Mouse (Mus musculus): Measurements from ENCODE around the gene Tex10. TPM values are rescaled to one million over a fixed set of nuclear protein-coding genes. Genes with fewer than 3 reads are reported as not detected.

Gene Tex10
- polyA plus RNA-seq, 1 experiment from 2014 or later, result 44.8 TPM

DNA sequence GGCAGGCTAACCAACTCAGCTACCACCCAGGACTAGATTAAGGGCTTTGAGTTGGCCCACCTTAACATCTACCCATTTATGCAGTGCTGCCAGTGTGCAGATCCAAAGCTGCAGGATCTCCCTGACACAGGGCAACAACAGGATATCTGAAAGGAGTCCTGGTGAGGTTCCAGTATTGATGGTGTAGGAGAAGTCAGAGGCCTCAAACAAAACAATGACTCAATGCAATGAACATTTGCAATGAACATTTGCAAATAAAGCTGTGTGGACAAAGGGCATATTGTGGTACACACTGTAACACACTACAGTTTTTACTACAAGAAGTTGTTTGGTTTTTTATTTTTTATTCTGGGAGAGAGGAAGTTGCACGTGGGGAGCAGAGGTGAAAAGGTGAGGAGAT is 12.2 kb downstream of the Tex10 start:
- no peak overlapping the region for H3K4me2 ChIP-seq (ENCODE audit: low read depth, low read length)
- no peak overlapping the region for H3K9ac ChIP-seq (ENCODE audit: low read length)
- WGBS, result 71% methylated on average over 1 of the region's 1 CpGs
- no peak for ATAC-seq (ENCODE audit: low read depth)
- H3K27ac ChIP-seq (ENCODE audit: low read length), result no peak overlapping the region
- no peaks in the 10 kb centered on the region for H3K4me1 ChIP-seq (replicated peaks; ENCODE audit: control insufficient read depth, insufficient read depth, low read length)
- H3K27me3 ChIP-seq (ENCODE audit: control insufficient read depth, insufficient read depth, low read depth, low read length), result no peaks in the 10 kb centered on the region
- no peaks in the 10 kb centered on the region for H3K9me3 ChIP-seq (ENCODE audit: control insufficient read depth, low read length)
- no peak overlapping the region for H3K4me3 ChIP-seq (ENCODE audit: low read length)
- H3K36me3 ChIP-seq (ENCODE audit: control insufficient read depth, insufficient read depth, low read length), result peaks cover 18% of the 10 kb centered on the region

GRCm38 (mm10) chr4:48458436-48458835 is 14.8 kb downstream of the Tex10 start:
- H3K27ac ChIP-seq (ENCODE audit: low read length), result no peak overlapping the region
- H3K9ac ChIP-seq (ENCODE audit: low read length), result no peak overlapping the region
- H3K27me3 ChIP-seq (ENCODE audit: control insufficient read depth, insufficient read depth, low read depth, low read length), result no peaks in the 10 kb centered on the region
- H3K36me3 ChIP-seq (ENCODE audit: control insufficient read depth, insufficient read depth, low read length), result peaks cover 29% of the 10 kb centered on the region
- H3K4me2 ChIP-seq (ENCODE audit: low read depth, low read length), result no peak overlapping the region
- no peaks in the 10 kb centered on the region for H3K9me3 ChIP-seq (ENCODE audit: control insufficient read depth, low read length)
- no peak for ATAC-seq (ENCODE audit: low read depth)
- no peaks in the 10 kb centered on the region for H3K4me1 ChIP-seq (replicated peaks; ENCODE audit: control insufficient read depth, insufficient read depth, low read length)
- 88% methylated on average over 6 of the region's 6 CpGs for WGBS
- no peak overlapping the region for H3K4me3 ChIP-seq (ENCODE audit: low read length)

DNA sequence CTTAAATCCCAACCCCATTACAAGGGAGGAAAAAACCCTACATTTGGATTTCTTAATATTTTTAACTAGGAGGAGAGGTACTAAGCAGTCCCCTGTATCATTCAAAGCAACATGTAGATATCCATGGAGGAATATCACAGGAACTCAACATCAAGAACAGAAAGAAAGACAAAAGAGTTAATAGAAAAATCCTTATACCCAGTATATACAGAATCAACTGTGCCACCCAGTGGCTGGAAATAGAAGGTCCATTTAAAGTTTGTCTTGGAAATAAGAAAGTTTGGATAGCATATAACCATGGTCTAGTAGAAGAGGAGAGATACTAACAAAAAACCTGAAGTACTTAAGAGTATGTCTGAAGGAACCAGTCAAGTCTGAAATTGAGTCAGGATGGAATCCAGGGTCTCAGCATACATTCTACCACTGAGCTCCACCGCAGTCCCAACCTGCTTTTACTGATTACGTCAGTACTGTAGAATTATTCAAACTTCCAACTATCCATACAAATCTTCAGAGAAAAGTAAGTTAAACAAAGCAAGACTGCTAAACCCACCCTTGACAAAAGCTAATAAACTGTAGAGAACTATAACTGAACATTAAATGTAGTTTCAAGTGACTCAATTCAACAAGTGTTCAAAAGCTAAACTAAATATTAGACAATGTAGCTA is 19.0 kb downstream of the Tex10 start:
- 71% methylated on average over 2 of the region's 2 CpGs for WGBS
- ATAC-seq (ENCODE audit: low read depth), result peak; percentile 67
- Histone ChIP-seq H3K4me1 (replicated peaks; ENCODE audit: control insufficient read depth, insufficient read depth, low read length) (no peaks in the 10 kb centered on the region), H3K27ac (ENCODE audit: low read length) (no peak overlapping the region), H3K27me3 (ENCODE audit: control insufficient read depth, insufficient read depth, low read depth, low read length) (no peaks in the 10 kb centered on the region), H3K9ac (ENCODE audit: low read length) (no peak overlapping the region), H3K4me2 (ENCODE audit: low read depth, low read length) (no peak overlapping the region), H3K36me3 (ENCODE audit: control insufficient read depth, insufficient read depth, low read length) (peaks cover 33% of the 10 kb centered on the region), H3K9me3 (ENCODE audit: control insufficient read depth, low read length) (no peaks in the 10 kb centered on the region), H3K4me3 (ENCODE audit: low read length) (no peak overlapping the region)

- H3K4me2 ChIP-seq (ENCODE audit: low read depth, low read length), result no peak overlapping the region
- H3K9me3 ChIP-seq (ENCODE audit: control insufficient read depth, low read length), result no peaks in the 10 kb centered on the region
- no peak overlapping the region for H3K9ac ChIP-seq (ENCODE audit: low read length)
- no peaks in the 10 kb centered on the region for H3K27me3 ChIP-seq (ENCODE audit: control insufficient read depth, insufficient read depth, low read depth, low read length)
- H3K4me3 ChIP-seq (ENCODE audit: low read length), result no peak overlapping the region
- no peak overlapping the region for H3K27ac ChIP-seq (ENCODE audit: low read length)
- ATAC-seq (ENCODE audit: low read depth), result no peak
- H3K36me3 ChIP-seq (ENCODE audit: control insufficient read depth, insufficient read depth, low read length), result peaks cover 29% of the 10 kb centered on the region
- 82% methylated on average over 2 of the region's 2 CpGs for WGBS
- no peaks in the 10 kb centered on the region for H3K4me1 ChIP-seq (replicated peaks; ENCODE audit: control insufficient read depth, insufficient read depth, low read length)
Observed at GRCm38 (mm10) chr4:48428054-48428453, 45.2 kb downstream of the Tex10 start.

DNA sequence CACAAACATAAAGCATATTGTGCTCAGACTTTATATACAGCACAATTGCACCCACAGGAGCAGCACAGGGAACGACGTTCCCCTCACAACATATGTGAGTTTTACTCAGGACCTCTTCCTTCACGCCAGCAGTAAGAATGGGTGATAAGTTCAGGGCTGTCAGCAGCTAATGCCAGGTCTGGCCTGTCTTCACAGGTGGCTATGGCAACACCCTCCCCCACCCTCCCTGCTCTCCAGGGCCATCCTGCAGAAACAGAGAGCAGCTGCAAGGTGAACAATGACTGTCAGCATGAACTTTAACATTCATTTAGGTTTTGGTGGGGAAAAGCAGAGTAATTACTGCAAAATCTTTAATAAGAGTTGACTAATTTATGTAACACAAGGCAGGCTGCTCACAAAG is 45.8 kb downstream of the Tex10 start:
- Histone ChIP-seq H3K27ac (ENCODE audit: low read length) (no peak overlapping the region), H3K9me3 (ENCODE audit: control insufficient read depth, low read length) (no peaks in the 10 kb centered on the region), H3K9ac (ENCODE audit: low read length) (no peak overlapping the region), H3K27me3 (ENCODE audit: control insufficient read depth, insufficient read depth, low read depth, low read length) (no peaks in the 10 kb centered on the region), H3K4me3 (ENCODE audit: low read length) (no peak overlapping the region), H3K4me2 (ENCODE audit: low read depth, low read length) (no peak overlapping the region), H3K4me1 (replicated peaks; ENCODE audit: control insufficient read depth, insufficient read depth, low read length) (no peaks in the 10 kb centered on the region), H3K36me3 (ENCODE audit: control insufficient read depth, insufficient read depth, low read length) (peaks cover 24% of the 10 kb centered on the region)
- ATAC-seq (ENCODE audit: low read depth), result no peak
- 69% methylated on average over 3 of the region's 3 CpGs for WGBS

- Histone ChIP-seq H3K9ac (ENCODE audit: low read length) (no peak overlapping the region), H3K9me3 (ENCODE audit: control insufficient read depth, low read length) (no peaks in the 10 kb centered on the region), H3K27ac (ENCODE audit: low read length) (no peak overlapping the region), H3K36me3 (ENCODE audit: control insufficient read depth, insufficient read depth, low read length) (peaks cover 7% of the 10 kb centered on the region), H3K4me1 (replicated peaks; ENCODE audit: control insufficient read depth, insufficient read depth, low read length) (no peaks in the 10 kb centered on the region), H3K4me3 (ENCODE audit: low read length) (no peak overlapping the region), H3K27me3 (ENCODE audit: control insufficient read depth, insufficient read depth, low read depth, low read length) (no peaks in the 10 kb centered on the region), H3K4me2 (ENCODE audit: low read depth, low read length) (no peak overlapping the region)
- WGBS, result 39% methylated on average over 2 of the region's 2 CpGs
- no peak for ATAC-seq (ENCODE audit: low read depth)
Observed at GRCm38 (mm10) chr4:48423738-48424137, 49.5 kb downstream of the Tex10 start.

DNA sequence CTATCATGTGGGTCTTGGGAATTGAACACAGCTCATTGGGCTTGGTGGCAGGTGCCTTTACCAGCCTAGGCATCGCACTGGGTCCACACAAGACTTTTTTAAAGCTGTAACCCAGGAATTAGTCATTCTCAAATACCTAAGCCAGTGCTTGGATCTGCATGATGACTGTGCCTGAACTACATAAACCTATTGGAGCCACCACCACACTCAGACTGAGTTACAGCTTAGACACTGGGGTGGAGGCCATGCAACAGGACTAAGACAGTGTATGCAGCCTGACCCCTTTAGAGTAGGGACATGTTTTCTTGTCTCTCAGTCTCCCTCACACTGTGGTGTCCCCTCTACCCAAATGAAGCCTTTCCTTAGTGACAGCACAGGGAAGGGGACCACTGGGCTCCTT is 50.6 kb downstream of the Tex10 start:
- no peak overlapping the region for H3K9ac ChIP-seq (ENCODE audit: low read length)
- ATAC-seq (ENCODE audit: low read depth), result no peak
- H3K36me3 ChIP-seq (ENCODE audit: control insufficient read depth, insufficient read depth, low read length), result peaks cover 3% of the 10 kb centered on the region; the same call in 1 of the 2 replicates
- H3K27me3 ChIP-seq (ENCODE audit: control insufficient read depth, insufficient read depth, low read depth, low read length), result no peaks in the 10 kb centered on the region
- H3K4me1 ChIP-seq (replicated peaks; ENCODE audit: control insufficient read depth, insufficient read depth, low read length), result no peaks in the 10 kb centered on the region
- no peak overlapping the region for H3K27ac ChIP-seq (ENCODE audit: low read length)
- WGBS, result 96% methylated on average over 1 of the region's 1 CpGs
- no peak overlapping the region for H3K4me3 ChIP-seq (ENCODE audit: low read length)
- H3K9me3 ChIP-seq (ENCODE audit: control insufficient read depth, low read length), result no peaks in the 10 kb centered on the region
- no peak overlapping the region for H3K4me2 ChIP-seq (ENCODE audit: low read depth, low read length)

DNA sequence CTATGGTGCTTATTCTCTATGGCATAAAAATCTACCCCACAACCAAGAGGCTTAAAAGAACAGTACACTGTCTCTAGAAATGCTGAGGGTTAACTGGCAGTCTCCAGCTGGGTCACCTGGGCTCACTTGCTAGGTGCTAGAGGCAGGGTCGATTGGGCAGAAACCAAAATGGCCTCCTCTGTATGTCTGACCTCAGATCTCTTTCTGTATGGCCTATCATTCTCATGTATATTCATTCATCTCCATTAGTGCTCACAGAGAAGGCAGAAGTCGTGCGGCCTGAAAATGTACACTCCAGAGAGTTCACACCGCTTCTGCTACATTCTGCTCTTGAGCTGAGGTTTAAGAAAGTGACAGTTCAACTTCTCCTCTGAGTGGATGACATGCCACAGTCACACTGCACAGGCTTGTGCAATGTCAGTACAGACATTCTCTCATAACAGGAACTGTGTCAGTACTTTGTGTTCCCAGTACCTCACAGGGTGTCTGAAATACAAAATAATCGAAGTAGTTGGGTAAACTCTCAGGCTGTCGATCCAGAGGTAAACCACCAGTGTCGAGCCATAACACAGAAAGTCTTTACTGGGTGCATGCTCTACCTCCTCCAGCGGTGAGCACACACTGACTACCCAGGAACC is 54.3 kb downstream of the Tex10 start:
- no peak for ATAC-seq (ENCODE audit: low read depth)
- Histone ChIP-seq H3K27ac (ENCODE audit: low read length) (no peak overlapping the region), H3K9ac (ENCODE audit: low read length) (no peak overlapping the region), H3K4me3 (ENCODE audit: low read length) (no peak overlapping the region), H3K36me3 (ENCODE audit: control insufficient read depth, insufficient read depth, low read length) (peaks cover 3% of the 10 kb centered on the region; the same call in 1 of the 2 replicates), H3K4me2 (ENCODE audit: low read depth, low read length) (no peak overlapping the region), H3K4me1 (replicated peaks; ENCODE audit: control insufficient read depth, insufficient read depth, low read length) (no peaks in the 10 kb centered on the region), H3K9me3 (ENCODE audit: control insufficient read depth, low read length) (no peaks in the 10 kb centered on the region), H3K27me3 (ENCODE audit: control insufficient read depth, insufficient read depth, low read depth, low read length) (no peaks in the 10 kb centered on the region)
- 83% methylated on average over 8 of the region's 8 CpGs for WGBS

DNA sequence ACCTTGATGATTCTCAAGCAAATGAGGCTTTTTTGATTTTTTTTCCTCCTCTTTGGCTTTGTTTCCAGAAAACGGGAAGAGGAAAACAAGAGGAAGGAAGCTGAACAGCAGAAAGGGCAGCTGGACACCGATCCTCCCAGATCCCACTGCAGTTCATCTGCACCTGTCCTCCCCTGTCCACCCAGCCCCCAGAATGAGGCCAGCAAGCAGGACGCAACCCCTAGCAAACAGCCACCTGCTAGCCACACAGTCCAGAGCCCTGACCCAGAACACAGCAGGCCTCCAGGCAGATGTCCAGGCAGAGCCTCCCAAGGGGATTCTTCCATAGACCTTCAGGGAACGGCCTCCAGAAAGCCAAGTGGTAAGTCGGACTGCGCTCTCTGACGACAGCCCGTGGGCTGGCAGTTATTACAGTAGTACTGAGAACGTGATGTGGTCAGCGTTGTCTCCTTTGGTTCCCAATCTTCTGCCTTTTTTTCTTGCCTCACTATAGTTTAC is 57.4 kb downstream of the Tex10 start:
- H3K9ac ChIP-seq (ENCODE audit: low read length), result no peak overlapping the region
- no peak overlapping the region for H3K4me2 ChIP-seq (ENCODE audit: low read depth, low read length)
- H3K4me1 ChIP-seq (replicated peaks; ENCODE audit: control insufficient read depth, insufficient read depth, low read length), result no peaks in the 10 kb centered on the region
- no peak for ATAC-seq (ENCODE audit: low read depth)
- H3K27me3 ChIP-seq (ENCODE audit: control insufficient read depth, insufficient read depth, low read depth, low read length), result no peaks in the 10 kb centered on the region
- no peaks in the 10 kb centered on the region for H3K9me3 ChIP-seq (ENCODE audit: control insufficient read depth, low read length)
- WGBS, result 76% methylated on average over 10 of the region's 10 CpGs
- no peak overlapping the region for H3K27ac ChIP-seq (ENCODE audit: low read length)
- no peaks in the 10 kb centered on the region for H3K36me3 ChIP-seq (ENCODE audit: control insufficient read depth, insufficient read depth, low read length)
- H3K4me3 ChIP-seq (ENCODE audit: low read length), result no peak overlapping the region
